Mouse (Mus musculus) bone marrow macrophage, adult 2 months (primary cell): ENCODE measurements around the gene Aldh9a1.

Experiments
- CTCF ChIP-seq: IDR thresholded peaks from 2 replicates; pipeline ENCODE4 v1.5.1; 2012; ENCODE audit warnings: low read depth, mild to moderate bottlenecking, low read length, moderate library complexity
- POLR2A ChIP-seq: IDR thresholded peaks from 2 replicates; pipeline ENCODE4 v1.6.1; 2012; ENCODE audit warnings: mild to moderate bottlenecking, low read depth, low read length, borderline replicate concordance

- TF ChIP-seq CTCF (no peak), POLR2A (no peak)
Observed at GRCm38 (mm10) chr1:167382316-167382715, 32.5 kb downstream of the Aldh9a1 start.
